Mouse (Mus musculus) limb, embryonic 14.5 days (tissue): Measurements from ENCODE around the gene Kif13a. TPM values are rescaled to one million over a fixed set of nuclear protein-coding genes. Genes with fewer than 3 reads are reported as not detected.
A peak's percentile ranks its signal among the peaks of the same experiment; 100 is the strongest.

Experiments used
- ATAC-seq: fragments of 200-750 bp; cut with Nextera tagmentation; 2 replicates; pipeline ENCODE4 v1.8.0; 2017; ENCODE audit warnings: low read depth, moderate number of reproducible peaks, moderate TSS enrichment; ENCODE audit not compliant: low FRiP score
- DNase-seq: peaks from one replicate; pipeline ENCODE4 v3.0.0-alpha.2; 2015; ENCODE audit warnings: low spot score
- H3K27ac ChIP-seq: fragments of 300-500 bp; sonication (generic); replicated peaks from 2 replicates; pipeline ENCODE4 v1.5.1; 2014; ENCODE audit warnings: low read depth, mild to moderate bottlenecking, low read length, moderate library complexity, mixed read lengths
- H3K27me3 ChIP-seq: fragments of 300-500 bp; sonication (generic); 2 replicates; pipeline ENCODE4 v1.6.1; 2014; ENCODE audit warnings: low read length, mixed read lengths; ENCODE audit not compliant: control insufficient read depth, insufficient read depth
- H3K36me3 ChIP-seq: fragments of 300-500 bp; sonication (generic); 2 replicates; pipeline ENCODE4 v1.6.1; 2014; ENCODE audit warnings: mild to moderate bottlenecking, low read length, moderate library complexity, mixed read lengths; ENCODE audit not compliant: control insufficient read depth, insufficient read depth
- H3K4me1 ChIP-seq: fragments of 300-500 bp; sonication (generic); 2 replicates; pipeline ENCODE4 v1.6.1; 2014; ENCODE audit warnings: antibody characterized with exemption, low read length, mixed read lengths; ENCODE audit not compliant: control insufficient read depth, insufficient read depth
- H3K4me2 ChIP-seq: fragments of 300-500 bp; sonication (generic); replicated peaks from 2 replicates; pipeline ENCODE4 v1.6.1; 2014; ENCODE audit warnings: low read depth, mild to moderate bottlenecking, low read length, moderate library complexity; ENCODE audit not compliant: severe bottlenecking
- H3K4me3 ChIP-seq: fragments of 300-500 bp; sonication (generic); replicated peaks from 2 replicates; pipeline ENCODE4 v1.5.1; 2014; ENCODE audit warnings: low read length
- H3K9ac ChIP-seq: fragments of 300-500 bp; sonication (generic); 2 replicates; pipeline ENCODE4 v1.6.1; 2014; ENCODE audit warnings: mild to moderate bottlenecking, low read depth, low read length, moderate library complexity; ENCODE audit not compliant: severe bottlenecking
- H3K9me3 ChIP-seq: fragments of 300-500 bp; sonication (generic); 2 replicates; pipeline ENCODE4 v1.6.1; 2016; ENCODE audit warnings: low read length; ENCODE audit not compliant: control insufficient read depth
- POLR2A ChIP-seq: fragments of 200-500 bp; IDR thresholded peaks from 2 replicates; pipeline ENCODE4 v1.8.0; 2012; ENCODE audit warnings: inconsistent platforms, mild to moderate bottlenecking, moderate library complexity, borderline replicate concordance; ENCODE audit not compliant: insufficient read depth, insufficient read length; ENCODE audit errors: extremely low read depth
- WGBS: fragments of 180-500 bp; shearing (Covaris S2); extraction: QIAGEN DNeasy Blood & Tissue Kit; methylation state at CpG from one replicate; pipeline ENCODE4 v1.1.7; 2014; 5-methylcytosine and 5-hydroxymethylcytosine counted together
- polyA plus RNA-seq, 2 experiments: library from polyadenylated mRNA; depleted of rRNA in 1 of 2; stranded (reverse) in 1 of 2; unstranded in 1 of 2; fragments of >200 nt; fragmentation: Nextera tagmentation in 1 of 2; extraction: Ambion mirVana in 1 of 2; gene quantifications; 2 replicates each; pipeline versions ENCODE4 v1.2.1 to v1.2.3; 2012 to 2014

Gene Kif13a
- polyA plus RNA-seq, 2 experiments = 27.6 to 28.7 TPM

GRCm38 (mm10) chr13:46728411-46728810 lies 201.3 kb downstream of the Kif13a start:
- Histone ChIP-seq H3K27ac (no peak overlapping the region; the same call in 1 of the 2 replicates), H3K36me3 (no peaks in the 10 kb centered on the region), H3K4me1 (peaks cover 17% of the 10 kb centered on the region), H3K4me2 (peak overlapping the region; percentile 72), H3K9me3 (no peaks in the 10 kb centered on the region), H3K27me3 (no peaks in the 10 kb centered on the region), H3K9ac (peak overlapping the region; percentile 95), H3K4me3 (peak overlapping the region; percentile 99)
- DNase-seq (no peak), ATAC-seq (no peak)
- 22% methylated on average over 5 of the region's 5 CpGs for WGBS
- TF ChIP-seq POLR2A = no peak

GRCm38 (mm10) chr13:46727837-46728268 lies 201.8 kb downstream of the Kif13a start, which contains the start of gene Nup153:
Gene Nup153 (minus strand): TSS chr13:46727940.
- peak within 1 kb of the TSS; percentile 95 for H3K9ac ChIP-seq
- no peaks in the 10 kb centered on the region for H3K9me3 ChIP-seq
- peak within 1 kb of the TSS; percentile 99 for H3K4me3 ChIP-seq
- peaks cover 17% of the 10 kb centered on the region for H3K4me1 ChIP-seq
- under 1% methylated on average over 21 of the region's 51 CpGs for WGBS
- no peaks in the 10 kb centered on the region for H3K27me3 ChIP-seq
- TF ChIP-seq POLR2A = peak; percentile 80; the same call in 1 of the 2 replicates
- H3K4me2 ChIP-seq = peak within 1 kb of the TSS; percentile 72
- peak within 1 kb of the TSS; percentile 95 for H3K27ac ChIP-seq
- no peaks in the 10 kb centered on the region for H3K36me3 ChIP-seq
- peak; percentile 95 for DNase-seq
- ATAC-seq = peak; percentile 90

- DNase-seq = peak; percentile 38
Observed at GRCm38 (mm10) chr13:46727038-46727836, 202.4 kb downstream of the Kif13a start.

GRCm38 (mm10) chr13:46726288-46727037 lies 203.2 kb downstream of the Kif13a start:
- Histone ChIP-seq H3K9me3 (no peaks in the 10 kb centered on the region), H3K27me3 (no peaks in the 10 kb centered on the region), H3K9ac (peak overlapping the region; percentile 95), H3K27ac (peak overlapping the region; percentile 95), H3K36me3 (no peaks in the 10 kb centered on the region), H3K4me3 (peak overlapping the region; percentile 99), H3K4me2 (peak overlapping the region; percentile 55), H3K4me1 (peaks cover 19% of the 10 kb centered on the region)
- 1% methylated on average over 30 of the region's 30 CpGs for WGBS
- no peak for TF ChIP-seq POLR2A
- DNase-seq = peak; percentile 32
- ATAC-seq = no peak

More at GRCm38 (mm10) chr13:46727038-46727836, 202.4 kb downstream of the Kif13a start:
- Histone ChIP-seq H3K9me3 (no peaks in the 10 kb centered on the region), H3K27ac (peak overlapping the region; percentile 95), H3K27me3 (no peaks in the 10 kb centered on the region), H3K4me2 (peak overlapping the region; percentile 55), H3K4me1 (peaks cover 17% of the 10 kb centered on the region), H3K9ac (peak overlapping the region; percentile 95), H3K36me3 (no peaks in the 10 kb centered on the region), H3K4me3 (peak overlapping the region; percentile 99)
- no peak for TF ChIP-seq POLR2A
- peak; percentile 82 for ATAC-seq
- WGBS = under 1% methylated on average over 64 of the region's 85 CpGs

- Histone ChIP-seq H3K36me3 (no peaks in the 10 kb centered on the region), H3K27me3 (no peaks in the 10 kb centered on the region), H3K9me3 (no peaks in the 10 kb centered on the region), H3K27ac (no peak overlapping the region), H3K4me1 (peaks cover 19% of the 10 kb centered on the region), H3K4me2 (peak overlapping the region; percentile 15), H3K9ac (no peak overlapping the region), H3K4me3 (no peak overlapping the region)
- TF ChIP-seq POLR2A = no peak
- WGBS = 46% methylated on average over 2 of the region's 2 CpGs
- ATAC-seq = no peak
- no peak for DNase-seq
Observed at GRCm38 (mm10) chr13:46725227-46725626, 204.4 kb downstream of the Kif13a start.
